Mouse (Mus musculus) heart, embryonic 12.5 days (tissue): Measurements from ENCODE around the gene Adgrg6. TPM values are rescaled to one million over a fixed set of nuclear protein-coding genes. Genes with fewer than 3 reads are reported as not detected.

Experiments used
- ATAC-seq: fragments of 200-750 bp; cut with Nextera tagmentation; 2 replicates; pipeline ENCODE4 v1.8.0; 2017; ENCODE audit warnings: moderate TSS enrichment, moderate library complexity; ENCODE audit not compliant: insufficient number of reproducible peaks, low FRiP score
- H3K27ac ChIP-seq: fragments of 300-500 bp; sonication (generic); 2 replicates; pipeline ENCODE4 v1.5.1; 2016; ENCODE audit warnings: mild to moderate bottlenecking, moderate library complexity; ENCODE audit not compliant: poor library complexity, severe bottlenecking
- H3K27me3 ChIP-seq: fragments of 300-500 bp; sonication (generic); replicated peaks from 2 replicates; pipeline ENCODE4 v1.6.1; 2016; ENCODE audit warnings: mild to moderate bottlenecking, moderate library complexity
- H3K36me3 ChIP-seq: fragments of 300-500 bp; sonication (generic); 2 replicates; pipeline ENCODE4 v1.6.1; 2016; ENCODE audit warnings: mild to moderate bottlenecking, moderate library complexity
- H3K4me1 ChIP-seq: fragments of 300-500 bp; sonication (generic); replicated peaks from 2 replicates; pipeline ENCODE4 v1.6.1; 2016; ENCODE audit warnings: mild to moderate bottlenecking
- H3K4me2 ChIP-seq: fragments of 300-500 bp; sonication (generic); 2 replicates; pipeline ENCODE4 v1.6.1; 2016; ENCODE audit warnings: mild to moderate bottlenecking, moderate library complexity
- H3K4me3 ChIP-seq: fragments of 300-500 bp; sonication (generic); 2 replicates; pipeline ENCODE4 v1.5.1; 2016; ENCODE audit warnings: mild to moderate bottlenecking
- H3K9ac ChIP-seq: fragments of 300-500 bp; sonication (generic); 2 replicates; pipeline ENCODE4 v1.6.1; 2016; ENCODE audit warnings: mild to moderate bottlenecking, moderate library complexity
- H3K9me3 ChIP-seq: fragments of 300-500 bp; sonication (generic); replicated peaks from 2 replicates; pipeline ENCODE4 v1.6.1; 2016; ENCODE audit warnings: mild to moderate bottlenecking, moderate library complexity
- WGBS: fragments of 180-500 bp; shearing (Covaris S2); methylation state at CpG from one replicate; pipeline ENCODE4 v1.1.7; 2016; 5-methylcytosine and 5-hydroxymethylcytosine counted together
- polyA plus RNA-seq: library from polyadenylated mRNA; unstranded; fragments of >200 nt; fragmentation: Nextera tagmentation; extraction: Ambion mirVana; gene quantifications from 2 replicates; pipeline ENCODE4 v1.2.1, GENCODE M21; 2016

Gene Adgrg6
- polyA plus RNA-seq, 1 experiment from 2014 or later = 28.4 TPM

DNA sequence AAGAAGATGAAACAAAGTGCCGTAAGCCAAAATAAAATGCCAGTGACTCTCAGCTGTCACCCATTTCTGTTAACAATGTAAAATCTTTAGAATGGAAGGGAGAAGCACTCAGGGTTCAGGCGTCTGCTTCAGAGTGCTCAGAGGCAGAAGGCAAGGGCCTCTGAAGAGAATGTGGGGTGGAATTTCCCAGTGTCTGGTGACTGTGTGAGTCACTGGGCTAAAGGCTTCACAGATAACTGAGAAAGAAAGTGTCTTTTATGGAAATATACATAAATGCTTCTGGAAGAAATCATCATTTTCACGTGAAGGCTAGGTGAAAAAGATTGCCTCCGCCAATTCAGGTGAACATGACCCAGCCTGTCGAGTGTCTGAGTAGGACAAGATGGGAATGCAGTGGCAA is 159.9 kb downstream of the Adgrg6 start:
- H3K27ac ChIP-seq = no peak overlapping the region
- H3K4me3 ChIP-seq = no peak overlapping the region
- no peak for ATAC-seq
- peaks cover 4% of the 10 kb centered on the region; the same call in 1 of the 2 replicates for H3K4me1 ChIP-seq
- 66% methylated on average over 5 of the region's 5 CpGs for WGBS
- no peak overlapping the region for H3K9ac ChIP-seq
- H3K9me3 ChIP-seq = no peaks in the 10 kb centered on the region
- H3K36me3 ChIP-seq = no peaks in the 10 kb centered on the region
- no peak overlapping the region for H3K4me2 ChIP-seq
- no peaks in the 10 kb centered on the region for H3K27me3 ChIP-seq

GRCm38 (mm10) chr10:14365065-14365589 is 180.3 kb downstream of the Adgrg6 start:
- ATAC-seq = no peak
- WGBS = 50% methylated on average over 1 of the region's 1 CpGs

GRCm38 (mm10) chr10:14363226-14363625 is 182.2 kb downstream of the Adgrg6 start:
- no peaks in the 10 kb centered on the region for H3K36me3 ChIP-seq
- no peaks in the 10 kb centered on the region for H3K9me3 ChIP-seq
- no peak for ATAC-seq
- H3K9ac ChIP-seq = no peak overlapping the region
- H3K27ac ChIP-seq = no peak overlapping the region
- H3K4me2 ChIP-seq = no peak overlapping the region
- H3K4me1 ChIP-seq = no peaks in the 10 kb centered on the region
- no peak overlapping the region for H3K4me3 ChIP-seq
- no peaks in the 10 kb centered on the region for H3K27me3 ChIP-seq
- WGBS = 88% methylated on average over 2 of the region's 2 CpGs

More at GRCm38 (mm10) chr10:14365065-14365589, 180.3 kb downstream of the Adgrg6 start:
- H3K4me2 ChIP-seq = no peak overlapping the region
- H3K9ac ChIP-seq = no peak overlapping the region
- H3K36me3 ChIP-seq = no peaks in the 10 kb centered on the region
- H3K9me3 ChIP-seq = no peaks in the 10 kb centered on the region
- H3K27me3 ChIP-seq = no peaks in the 10 kb centered on the region
- H3K4me1 ChIP-seq = no peaks in the 10 kb centered on the region
- no peak overlapping the region for H3K27ac ChIP-seq
- no peak overlapping the region for H3K4me3 ChIP-seq

DNA sequence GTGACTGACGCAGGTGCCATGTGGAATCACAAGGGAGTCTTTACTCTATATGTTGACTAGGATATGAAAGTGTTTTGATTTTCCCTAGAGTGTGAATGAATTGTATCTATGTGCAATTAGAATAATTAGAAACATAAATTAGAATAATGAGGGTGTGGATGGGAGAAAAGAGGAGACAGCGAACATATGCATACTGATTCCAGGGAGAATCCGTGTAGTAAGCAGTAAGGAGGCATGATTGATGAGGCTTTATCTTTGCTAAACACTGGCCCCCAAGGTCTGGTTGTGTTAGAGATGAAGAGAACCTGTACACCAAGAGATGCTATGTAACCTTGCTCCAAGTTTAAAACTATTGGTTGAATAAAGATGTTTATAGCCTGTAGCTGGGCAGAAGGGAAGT is 187.2 kb downstream of the Adgrg6 start:
- Histone ChIP-seq H3K27ac (no peak overlapping the region), H3K27me3 (no peaks in the 10 kb centered on the region), H3K9me3 (no peaks in the 10 kb centered on the region), H3K36me3 (no peaks in the 10 kb centered on the region), H3K9ac (no peak overlapping the region), H3K4me2 (no peak overlapping the region), H3K4me3 (no peak overlapping the region), H3K4me1 (no peaks in the 10 kb centered on the region)
- no peak for ATAC-seq
- 81% methylated on average over 3 of the region's 3 CpGs for WGBS

Other genes starting within 250 kb of the Adgrg6 start
- 83.0 and 84.4 TPM in 2 replicates for gene Vta1, start 159.9 kb upstream of the Adgrg6 start, polyA plus RNA-seq
- 0.23 TPM in 1 of 2 replicates, not detected in the other for gene Nmbr, start 159.9 kb upstream of the Adgrg6 start, polyA plus RNA-seq
- gene Gje1, start 172.6 kb upstream of the Adgrg6 start, polyA plus RNA-seq = not detected in 2 replicates